Mouse (Mus musculus) cerebellum, adult 9-11 months (tissue): ENCODE measurements around the gene Ccdc86.

Source experiments
- DNase-seq: peaks from one replicate; pipeline ENCODE4 v3.0.0; 2022

Ccdc86 gene

GRCm38 (mm10) chr19:10904927-10905727 lies 43.9 kb downstream of the Ccdc86 start:
- DNase-seq, result peak; percentile 61

- DNase-seq, result no peak
These were observed 44.6 kb downstream of the Ccdc86 start for GRCm38 (mm10) chr19:10904512-10904911.

- no peak for DNase-seq
These were observed 48.0 kb downstream of the Ccdc86 start for GRCm38 (mm10) chr19:10901046-10901445.

DNA sequence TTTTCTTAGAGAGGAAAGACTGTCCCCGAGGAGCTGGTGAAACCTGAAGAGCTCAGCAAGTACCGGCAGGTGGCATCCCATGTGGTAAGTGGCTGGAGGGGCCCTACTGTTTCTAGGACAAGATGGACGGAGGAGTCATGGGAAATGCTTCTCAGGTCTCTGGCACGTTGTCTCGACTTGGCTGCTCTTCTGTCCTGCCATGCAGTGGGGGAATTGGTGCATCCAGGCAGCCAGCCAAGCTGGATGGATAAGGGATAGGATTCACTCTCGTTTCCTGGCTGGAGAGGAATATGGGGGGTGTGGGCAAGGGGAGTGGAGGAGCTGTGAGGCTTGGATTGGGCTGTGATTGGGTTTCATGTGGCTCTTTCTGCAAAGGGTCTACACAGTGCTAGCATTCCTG lies 48.8 kb downstream of the Ccdc86 start:
- peak; percentile 44 for DNase-seq

- DNase-seq, result no peak
These were observed 51.6 kb downstream of the Ccdc86 start for GRCm38 (mm10) chr19:10897491-10897890.

- no peak for DNase-seq
These were observed 52.2 kb downstream of the Ccdc86 start for GRCm38 (mm10) chr19:10896849-10897248.

- DNase-seq, result no peak
These were observed 53.4 kb downstream of the Ccdc86 start for GRCm38 (mm10) chr19:10895708-10896107.

DNA sequence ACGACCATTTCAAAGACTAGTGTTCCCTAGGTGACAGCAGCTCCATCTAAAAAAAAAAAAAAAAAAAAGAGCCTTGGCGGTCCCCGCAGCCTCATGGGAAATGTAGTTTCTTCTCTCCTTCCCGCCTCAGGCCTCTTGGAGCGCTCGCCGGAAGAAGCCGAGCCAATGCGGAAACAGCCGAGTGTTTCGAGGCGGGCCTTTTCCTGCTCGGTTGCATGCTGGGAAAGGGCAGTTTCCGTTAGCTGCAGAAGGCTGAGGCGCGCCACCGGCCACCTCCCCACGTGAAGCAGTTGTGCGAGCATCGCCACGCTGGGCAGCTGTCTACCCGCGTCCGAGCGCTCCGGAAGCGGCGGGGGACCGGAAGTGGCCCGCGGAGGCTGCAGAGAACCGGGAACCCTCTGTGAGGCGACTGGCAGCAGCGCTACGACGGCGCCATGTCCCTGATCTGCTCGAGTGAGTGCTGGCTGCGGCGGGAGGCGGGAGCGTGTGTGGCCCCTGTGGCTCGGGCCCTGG lies 54.0 kb downstream of the Ccdc86 start, which contains the start of gene Prpf19:
Gene Prpf19 (plus strand): TSS at position 216 of the 513 bp plus-strand sequence.
- peak; percentile 98 for DNase-seq

GRCm38 (mm10) chr19:10892201-10892600 lies 56.9 kb downstream of the Ccdc86 start:
- DNase-seq, result no peak
